14 mouse cellular contexts compared by ENCODE assay signal in the genomic region with DNA sequence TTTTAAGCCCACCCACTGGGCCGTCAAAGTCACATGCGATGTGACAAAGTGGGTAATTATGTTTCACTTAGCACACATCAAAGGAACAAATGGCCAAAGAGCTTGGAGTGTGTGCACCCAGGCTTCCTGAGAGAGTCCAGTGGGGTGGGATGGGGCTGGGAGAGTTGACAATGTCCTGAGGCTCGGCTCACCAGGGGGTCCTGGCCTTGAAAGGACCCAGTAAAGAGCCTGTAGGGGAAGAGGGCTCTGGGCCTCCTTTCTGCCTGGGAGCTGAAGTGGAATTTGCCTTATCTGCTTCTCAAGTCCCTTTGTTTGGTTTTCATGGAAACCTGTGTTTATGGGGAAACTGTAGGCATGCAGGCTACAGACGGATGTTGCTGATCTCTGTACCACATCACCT.
A peak's percentile ranks its signal among the peaks of the same experiment; 100 is the strongest.
DNase-seq lines count a peak whose midpoint lies in the region; ATAC-seq lines count a peak whose summit lies in the region.
"Had no signal": no experiment of that assay in that cellular context is flagged by ENCODE, and none has a peak within 500 bp of the region (broad histone marks: within the 10 kb centered on the region; RNA-seq: fewer than 3 reads in every experiment).

No protein-coding gene starts in this region.

- H3K4me1 ChIP-seq in kidney, embryonic 16.5 days (ENCODE audit: insufficient read depth, low read length): peaks cover 11% of the 10 kb centered on the region; the same call in 1 of the 2 replicates
- peaks cover 25% of the 10 kb centered on the region for H3K4me1 ChIP-seq in hindbrain, embryonic 13.5 days (replicated peaks)
- peaks cover 33% of the 10 kb centered on the region for H3K4me1 ChIP-seq in neural tube, embryonic 13.5 days (replicated peaks)

- H3K9me3 ChIP-seq in kidney, embryonic 16.5 days (ENCODE audit: low read length): no peaks in the 10 kb centered on the region
- H3K9me3 ChIP-seq in hindbrain, embryonic 13.5 days: no peaks in the 10 kb centered on the region
- H3K9me3 ChIP-seq in neural tube, embryonic 13.5 days: no peaks in the 10 kb centered on the region
- H3K9me3 ChIP-seq: limb, embryonic 13.5 days had no signal

- DNase-seq in kidney, postnatal 10 days: no peak
- DNase-seq in embryo, embryonic 11 days: peak; percentile 65
- DNase-seq in spleen, postnatal 36 days (ENCODE audit: low spot score in 2 of 2): no peak
- no peak for DNase-seq in right cerebral cortex, postnatal 14 days
- no peak for DNase-seq in layer of hippocampus, postnatal 36 days
- DNase-seq: adrenal gland, adult 2 months; cerebellum, adult 2 months; heart, postnatal 10 days; lung, postnatal 10 days; thymus, postnatal 4 days had no signal

- no peak overlapping the region for H3K4me2 ChIP-seq in kidney, embryonic 16.5 days (replicated peaks; ENCODE audit: low read depth, low read length)
- no peak overlapping the region for H3K4me2 ChIP-seq in hindbrain, embryonic 13.5 days
- H3K4me2 ChIP-seq in neural tube, embryonic 13.5 days: no peak overlapping the region
- H3K4me2 ChIP-seq: limb, embryonic 13.5 days had no signal

- no peaks in the 10 kb centered on the region for H3K27me3 ChIP-seq in kidney, embryonic 16.5 days (ENCODE audit: insufficient read depth, low read length)
- no peaks in the 10 kb centered on the region for H3K27me3 ChIP-seq in hindbrain, embryonic 13.5 days
- no peaks in the 10 kb centered on the region for H3K27me3 ChIP-seq in neural tube, embryonic 13.5 days

- peak; percentile 46; the same call in 1 of the 2 replicates for ATAC-seq in kidney, embryonic 16.5 days (ENCODE audit: low FRiP score, low TSS enrichment)
- peak; percentile 49; the same call in 1 of the 2 replicates for ATAC-seq in hindbrain, embryonic 13.5 days (ENCODE audit: low FRiP score)
- ATAC-seq in neural tube, embryonic 13.5 days (ENCODE audit: low read depth): no peak

- no peaks in the 10 kb centered on the region for H3K36me3 ChIP-seq in kidney, embryonic 16.5 days (ENCODE audit: insufficient read depth, low read length)
- no peaks in the 10 kb centered on the region for H3K36me3 ChIP-seq in hindbrain, embryonic 13.5 days
- H3K36me3 ChIP-seq in neural tube, embryonic 13.5 days: no peaks in the 10 kb centered on the region
- H3K36me3 ChIP-seq: limb, embryonic 13.5 days had no signal

- H3K27ac ChIP-seq in kidney, embryonic 16.5 days (ENCODE audit: low read length): no peak overlapping the region
- peak overlapping the region; percentile 55 for H3K27ac ChIP-seq in hindbrain, embryonic 13.5 days
- peak overlapping the region; percentile 43 for H3K27ac ChIP-seq in neural tube, embryonic 13.5 days (replicated peaks)
- H3K27ac ChIP-seq: limb, embryonic 13.5 days had no signal

- WGBS in kidney, embryonic 16.5 days: 3% methylated on average over 4 of the region's 4 CpGs
- 4% methylated on average over 4 of the region's 4 CpGs for WGBS in hindbrain, embryonic 13.5 days
- WGBS in neural tube, embryonic 13.5 days: 6% methylated on average over 4 of the region's 4 CpGs

- H3K9ac ChIP-seq in kidney, embryonic 16.5 days (replicated peaks; ENCODE audit: low read length): no peak overlapping the region
- no peak overlapping the region for H3K9ac ChIP-seq in hindbrain, embryonic 13.5 days
- no peak overlapping the region for H3K9ac ChIP-seq in neural tube, embryonic 13.5 days
- H3K9ac ChIP-seq: limb, embryonic 13.5 days had no signal

- H3K4me3 ChIP-seq in kidney, embryonic 16.5 days (ENCODE audit: low read length): no peak overlapping the region
- no peak overlapping the region for H3K4me3 ChIP-seq in hindbrain, embryonic 13.5 days
- no peak overlapping the region for H3K4me3 ChIP-seq in neural tube, embryonic 13.5 days
- H3K4me3 ChIP-seq: limb, embryonic 13.5 days had no signal
